Mouse (Mus musculus) olfactory bulb, adult 2 months (tissue): ENCODE results near the gene Uqcr11.

Experiments used
- CTCF ChIP-seq: fragments of 200-500 bp; IDR thresholded peaks from 2 replicates; pipeline ENCODE4 v1.5.1; 2012; ENCODE audit warnings: low read depth, mild to moderate bottlenecking, low read length, moderate library complexity; ENCODE audit not compliant: insufficient read depth
- POLR2A ChIP-seq: fragments of 200-500 bp; IDR thresholded peaks from 2 replicates; pipeline ENCODE4 v1.6.1; 2012; ENCODE audit warnings: mild to moderate bottlenecking, low read depth, low read length, moderate library complexity; ENCODE audit not compliant: insufficient read depth

GRCm38 (mm10) chr10:80432936-80433512 is 26.4 kb upstream of the Uqcr11 start:
- TF ChIP-seq CTCF, result no peak
- no peak for TF ChIP-seq POLR2A
